Mouse (Mus musculus): ENCODE measurements around the gene Cpeb4.
"Not testable (repeated sequence)": the region's sequence is repeated elsewhere in the genome, so short reads cannot be mapped to it uniquely, and the experiment has no call there.

The Cpeb4 gene

GRCm38 (mm10) chr11:31963993-31964392 lies 92.0 kb downstream of the Cpeb4 start:
- in situ Hi-C loops (cut with MboI, MseI) = loop anchor here (25.0 kb wide), 2 partner anchors 702 to 1277 kb away; no protein-coding TSS in a partner anchor

GRCm38 (mm10) chr11:31965256-31966134 lies 93.5 kb downstream of the Cpeb4 start, which contains the start of gene 4930524B15Rik:
Gene 4930524B15Rik, plus strand, starts transcription at chr11:31965592.
- in situ Hi-C loops (cut with MboI, MseI) = loop anchor here (25.0 kb wide), 2 partner anchors 703 to 1278 kb away; no protein-coding TSS in a partner anchor

- in situ Hi-C loops (cut with MboI, MseI) = loop anchor here (25.0 kb wide), 2 partner anchors 712 to 1287 kb away; no protein-coding TSS in a partner anchor
Observed at GRCm38 (mm10) chr11:31974132-31974531, 102.1 kb downstream of the Cpeb4 start.

- in situ Hi-C loops (cut with MboI, MseI) = loop anchor here (25.0 kb wide), 2 partner anchors 713 to 1288 kb away; no protein-coding TSS in a partner anchor
Observed at GRCm38 (mm10) chr11:31974826-31975225, 102.8 kb downstream of the Cpeb4 start.

GRCm38 (mm10) chr11:31975678-31976077 lies 103.7 kb downstream of the Cpeb4 start:
- in situ Hi-C loops (cut with MboI, MseI) = no loop called here

- in situ Hi-C loops (cut with MboI, MseI) = no loop called here
Observed at GRCm38 (mm10) chr11:31976137-31976536, 104.1 kb downstream of the Cpeb4 start.

- in situ Hi-C loops (cut with MboI, MseI) = not testable (repeated sequence)
Observed at GRCm38 (mm10) chr11:31980089-31980488, 108.1 kb downstream of the Cpeb4 start.

GRCm38 (mm10) chr11:31981830-31982229 lies 109.8 kb downstream of the Cpeb4 start:
- in situ Hi-C loops (cut with MboI, MseI) = no loop called here

GRCm38 (mm10) chr11:31982247-31982943 lies 110.4 kb downstream of the Cpeb4 start:
- in situ Hi-C loops (cut with MboI, MseI) = not testable (repeated sequence)

- in situ Hi-C loops (cut with MboI, MseI) = no loop called here
Observed at GRCm38 (mm10) chr11:31983249-31983648, 111.2 kb downstream of the Cpeb4 start.

- in situ Hi-C loops (cut with MboI, MseI) = no loop called here
Observed at GRCm38 (mm10) chr11:31984786-31985185, 112.8 kb downstream of the Cpeb4 start.

Measured in T-helper 17 cell (primary cell).